Mouse (Mus musculus): ENCODE results near the gene Arl15. TPM values are rescaled to one million over a fixed set of nuclear protein-coding genes. Genes with fewer than 3 reads are reported as not detected.

Arl15 gene
- polyA plus RNA-seq (2015; fragmentation: Nextera tagmentation; extraction: Ambion mirVana) = 3.4 and 3.7 TPM in 2 replicates

DNA sequence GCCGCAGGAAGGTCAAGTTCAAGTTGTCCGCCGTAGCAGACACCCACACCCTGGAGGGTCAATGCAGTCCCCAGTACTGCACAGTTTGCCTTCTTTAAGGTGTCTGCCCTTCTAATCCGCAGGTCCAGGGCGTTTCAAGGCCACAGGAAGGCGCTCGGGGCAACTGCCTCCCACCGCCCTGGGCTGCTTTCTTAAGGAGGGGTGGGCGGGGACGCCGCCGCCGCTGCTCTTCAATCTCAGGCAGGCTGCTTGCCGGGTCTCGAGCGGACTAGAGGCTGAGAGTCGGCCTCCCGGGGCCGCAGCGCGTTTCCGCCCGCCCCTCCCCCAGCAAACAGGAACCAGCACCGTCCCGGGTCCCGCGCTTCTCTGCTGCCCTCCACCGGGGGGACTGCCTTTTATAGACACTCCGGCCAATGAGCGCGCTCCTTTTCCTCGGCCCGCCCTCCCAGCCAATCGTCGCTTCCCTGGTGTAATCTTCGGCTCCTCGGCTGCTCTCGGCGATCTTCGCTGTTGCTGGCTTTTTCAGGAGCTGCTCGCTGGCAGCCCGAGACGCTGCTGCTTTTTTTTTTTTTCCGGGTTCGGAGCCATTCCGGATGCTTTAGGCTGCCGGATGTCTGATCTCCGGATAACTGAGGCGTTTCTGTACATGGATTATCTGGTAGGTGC lies at the start of gene Arl15:
TSS of gene Arl15 (plus strand) at position 467 of the 666 bp plus-strand sequence.
- no peaks in the 10 kb centered on the region for H3K9me3 ChIP-seq (ENCODE audit: control insufficient read depth, low read length)
- H3K4me2 ChIP-seq (replicated peaks; ENCODE audit: low read depth) = peak within 1 kb of the TSS; percentile 77
- TF ChIP-seq EP300 (optimal IDR thresholded peaks at IDR 0.05) (no peak), CTCF (IDR thresholded peaks at IDR 0.05; ENCODE audit: low read depth) (peak; percentile 78)
- H3K4me1 ChIP-seq (replicated peaks; ENCODE audit: control insufficient read depth, insufficient read depth) = no peaks in the 10 kb centered on the region; the same call in 1 of the 2 replicates
- H3K9ac ChIP-seq (ENCODE audit: low read length) = peak within 1 kb of the TSS; percentile 91
- no peaks in the 10 kb centered on the region for H3K27me3 ChIP-seq (ENCODE audit: control insufficient read depth, insufficient read depth, low read length)
- no peaks in the 10 kb centered on the region for H3K36me3 ChIP-seq (ENCODE audit: control insufficient read depth, insufficient read depth, low read length)
- under 1% methylated on average over 44 of the region's 49 CpGs for WGBS
- H3K4me3 ChIP-seq (ENCODE audit: low read depth, low read length) = peak within 1 kb of the TSS; percentile 82
- DNase-seq (ENCODE audit: low spot score) (peak; percentile 98), ATAC-seq (ENCODE audit: low FRiP score, low TSS enrichment) (peak; percentile 99)
- H3K27ac ChIP-seq (replicated peaks) = peak within 1 kb of the TSS; percentile 89

DNA sequence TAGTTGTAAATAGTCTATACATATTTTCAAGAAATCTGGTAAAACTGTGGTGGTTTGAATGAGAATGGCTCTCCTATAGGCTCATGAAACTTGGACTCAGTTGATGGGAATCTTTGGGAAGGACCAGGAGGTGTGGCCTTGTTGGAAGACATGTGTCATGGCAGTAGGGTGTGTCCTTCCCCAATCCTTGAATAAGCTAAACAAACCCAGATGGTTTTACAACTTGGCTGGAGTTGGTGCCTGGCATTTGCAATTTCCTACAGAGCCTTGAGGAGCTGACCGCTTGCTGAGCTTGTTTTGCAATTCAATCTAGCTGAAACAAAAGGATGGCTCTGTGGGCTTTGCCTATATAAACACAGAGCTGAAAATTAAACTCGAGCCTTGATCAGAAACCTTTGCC lies 49.0 kb upstream of the Arl15 start:
- Histone ChIP-seq H3K4me3 (ENCODE audit: low read depth, low read length) (no peak overlapping the region), H3K27me3 (ENCODE audit: control insufficient read depth, insufficient read depth, low read length) (no peaks in the 10 kb centered on the region), H3K4me2 (replicated peaks; ENCODE audit: low read depth) (no peak overlapping the region), H3K9me3 (ENCODE audit: control insufficient read depth, low read length) (no peaks in the 10 kb centered on the region), H3K36me3 (ENCODE audit: control insufficient read depth, insufficient read depth, low read length) (no peaks in the 10 kb centered on the region), H3K27ac (replicated peaks) (no peak overlapping the region), H3K4me1 (replicated peaks; ENCODE audit: control insufficient read depth, insufficient read depth) (no peaks in the 10 kb centered on the region), H3K9ac (ENCODE audit: low read length) (no peak overlapping the region)
- DNase-seq (ENCODE audit: low spot score) = no peak
- no peak for ATAC-seq (ENCODE audit: low FRiP score, low TSS enrichment)
- no peak for TF ChIP-seq CTCF (IDR thresholded peaks at IDR 0.05; ENCODE audit: low read depth)
- TF ChIP-seq EP300 (optimal IDR thresholded peaks at IDR 0.05) = no peak
- WGBS = 48% methylated on average over 2 of the region's 2 CpGs

DNA sequence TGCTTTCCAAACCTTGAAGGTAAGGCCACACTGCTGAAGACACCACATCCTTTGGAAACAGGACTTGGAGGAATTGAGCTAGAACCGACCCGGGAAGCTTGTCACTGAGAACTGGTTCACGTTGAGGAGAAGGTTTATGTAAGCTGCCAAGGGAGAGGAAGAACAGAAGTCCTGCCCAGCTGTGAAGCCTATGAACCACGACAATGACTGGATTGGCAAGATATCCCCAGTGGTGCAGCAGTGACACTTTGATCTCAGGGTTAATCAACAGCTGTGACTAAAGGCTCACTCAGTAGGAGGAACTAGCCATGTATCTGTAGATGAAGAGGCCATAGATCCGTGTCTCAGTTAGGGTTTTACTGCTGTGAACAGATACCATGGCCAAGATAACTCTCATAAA lies 43.5 kb upstream of the Arl15 start:
- no peak for TF ChIP-seq CTCF (IDR thresholded peaks at IDR 0.05; ENCODE audit: low read depth)
- no peak for TF ChIP-seq EP300 (optimal IDR thresholded peaks at IDR 0.05)
- no peak overlapping the region for H3K4me2 ChIP-seq (replicated peaks; ENCODE audit: low read depth)

DNA sequence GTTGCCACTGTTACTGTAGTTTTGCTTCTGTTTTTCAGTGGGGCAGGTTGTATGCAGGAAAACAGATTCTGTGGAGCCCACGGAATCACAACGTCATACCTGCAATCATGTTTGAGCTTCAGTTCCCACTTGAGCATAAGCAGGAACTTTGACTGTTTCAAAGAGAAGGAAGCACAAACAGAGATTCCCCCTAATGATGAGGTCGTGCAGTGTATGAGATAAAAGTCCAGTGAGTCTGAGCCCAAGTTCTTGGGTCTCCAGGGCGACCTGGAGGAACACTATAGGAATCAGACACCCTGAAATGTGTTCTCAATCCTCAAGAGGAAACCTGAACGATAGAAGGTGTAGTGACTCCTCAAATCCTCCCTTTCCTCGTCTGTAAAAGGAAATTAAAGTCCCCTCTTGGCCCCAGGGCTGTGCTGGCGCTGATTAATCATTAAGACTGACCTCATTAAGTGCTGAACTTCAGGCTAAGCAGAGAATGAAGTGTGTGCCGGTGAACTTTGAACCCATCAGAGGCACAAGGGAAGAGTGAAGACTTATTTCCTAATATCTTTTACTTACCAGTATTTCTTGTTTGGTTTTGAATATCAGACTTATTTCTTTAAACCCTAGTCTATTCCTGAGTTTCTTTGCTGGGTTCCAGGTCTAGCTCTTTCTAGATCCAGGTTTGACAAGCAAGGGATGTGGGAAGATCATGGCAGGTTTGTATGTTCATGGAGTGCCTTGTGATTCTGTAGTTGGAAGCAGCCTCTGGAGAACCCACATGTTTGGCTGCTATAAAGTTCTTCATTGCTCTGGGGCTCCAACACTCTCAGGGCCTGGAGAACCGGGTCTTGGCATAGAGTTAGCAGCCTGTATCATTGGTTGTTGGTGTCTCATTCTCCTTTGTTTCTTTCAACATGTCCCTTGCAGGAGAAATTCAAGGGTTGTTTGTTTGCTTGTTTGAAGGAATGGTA lies 39.3 kb upstream of the Arl15 start:
- TF ChIP-seq EP300 (optimal IDR thresholded peaks at IDR 0.05) = no peak
- no peak for TF ChIP-seq CTCF (IDR thresholded peaks at IDR 0.05; ENCODE audit: low read depth)
- DNase-seq (ENCODE audit: low spot score) = no peak
- no peaks in the 10 kb centered on the region for H3K36me3 ChIP-seq (ENCODE audit: control insufficient read depth, insufficient read depth, low read length)
- 59% methylated on average over 9 of the region's 9 CpGs for WGBS
- no peak overlapping the region for H3K4me2 ChIP-seq (replicated peaks; ENCODE audit: low read depth)
- H3K27ac ChIP-seq (replicated peaks) = no peak overlapping the region
- no peaks in the 10 kb centered on the region for H3K4me1 ChIP-seq (replicated peaks; ENCODE audit: control insufficient read depth, insufficient read depth)
- H3K27me3 ChIP-seq (ENCODE audit: control insufficient read depth, insufficient read depth, low read length) = no peaks in the 10 kb centered on the region
- no peak overlapping the region for H3K9ac ChIP-seq (ENCODE audit: low read length)
- no peak overlapping the region for H3K4me3 ChIP-seq (ENCODE audit: low read depth, low read length)
- H3K9me3 ChIP-seq (ENCODE audit: control insufficient read depth, low read length) = no peaks in the 10 kb centered on the region
- ATAC-seq (ENCODE audit: low FRiP score, low TSS enrichment) = no peak

More for the DNA sequence above, 43.5 kb upstream of the Arl15 start:
- 71% methylated on average over 5 of the region's 5 CpGs for WGBS
- Histone ChIP-seq H3K27ac (replicated peaks) (no peak overlapping the region), H3K9me3 (ENCODE audit: control insufficient read depth, low read length) (no peaks in the 10 kb centered on the region), H3K4me3 (ENCODE audit: low read depth, low read length) (no peak overlapping the region), H3K4me1 (replicated peaks; ENCODE audit: control insufficient read depth, insufficient read depth) (no peaks in the 10 kb centered on the region), H3K27me3 (ENCODE audit: control insufficient read depth, insufficient read depth, low read length) (no peaks in the 10 kb centered on the region), H3K9ac (ENCODE audit: low read length) (no peak overlapping the region), H3K36me3 (ENCODE audit: control insufficient read depth, insufficient read depth, low read length) (no peaks in the 10 kb centered on the region)
- DNase-seq (ENCODE audit: low spot score) (no peak), ATAC-seq (ENCODE audit: low FRiP score, low TSS enrichment) (no peak)

DNA sequence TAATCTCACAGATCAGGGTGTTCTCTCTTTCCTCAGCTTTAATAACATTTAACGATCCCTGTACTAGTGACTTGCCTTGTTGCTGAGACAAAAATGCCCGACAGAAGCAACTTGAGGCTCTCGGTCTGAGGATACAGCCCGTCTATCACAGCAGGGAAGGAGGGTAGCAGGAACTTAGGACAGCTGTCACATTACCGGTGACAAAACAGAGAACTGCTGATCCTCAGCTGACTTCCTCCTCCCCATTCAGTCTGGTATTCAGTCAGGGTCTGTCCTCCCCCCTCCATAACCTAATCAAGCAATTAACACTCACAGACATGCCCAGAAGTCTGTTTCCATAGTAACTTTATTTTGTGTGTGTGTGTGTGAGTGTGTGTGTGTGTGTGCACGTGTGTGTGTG lies 38.5 kb upstream of the Arl15 start:
- TF ChIP-seq CTCF (IDR thresholded peaks at IDR 0.05; ENCODE audit: low read depth) (no peak), EP300 (optimal IDR thresholded peaks at IDR 0.05) (no peak)
- WGBS = 53% methylated on average over 6 of the region's 6 CpGs
- Histone ChIP-seq H3K4me1 (replicated peaks; ENCODE audit: control insufficient read depth, insufficient read depth) (no peaks in the 10 kb centered on the region), H3K9me3 (ENCODE audit: control insufficient read depth, low read length) (no peaks in the 10 kb centered on the region), H3K27ac (replicated peaks) (no peak overlapping the region), H3K4me2 (replicated peaks; ENCODE audit: low read depth) (no peak overlapping the region), H3K9ac (ENCODE audit: low read length) (no peak overlapping the region), H3K36me3 (ENCODE audit: control insufficient read depth, insufficient read depth, low read length) (no peaks in the 10 kb centered on the region), H3K27me3 (ENCODE audit: control insufficient read depth, insufficient read depth, low read length) (no peaks in the 10 kb centered on the region), H3K4me3 (ENCODE audit: low read depth, low read length) (no peak overlapping the region)
- no peak for DNase-seq (ENCODE audit: low spot score)
- no peak for ATAC-seq (ENCODE audit: low FRiP score, low TSS enrichment)
